Mouse (Mus musculus): ENCODE data around the gene Rapgef5.

DNA sequence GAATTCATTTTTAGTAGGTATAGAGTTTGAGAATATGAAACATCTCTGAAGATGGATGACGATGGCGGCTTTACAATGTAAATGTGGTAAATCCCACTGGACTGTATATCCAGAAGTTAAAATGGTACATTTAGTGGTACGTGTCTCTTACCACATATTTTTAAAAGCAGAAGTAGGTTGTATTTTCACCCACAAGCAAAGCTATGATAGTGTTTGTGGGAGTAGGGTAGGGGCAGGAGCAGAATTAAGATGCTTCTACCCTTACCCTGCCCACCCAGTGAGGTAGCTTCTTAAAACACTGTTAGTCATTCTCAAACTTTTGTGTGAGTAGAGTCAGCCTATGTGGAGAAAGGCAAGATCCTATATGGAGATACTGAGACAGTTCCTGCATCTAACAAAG lies 13.4 kb upstream of the Rapgef5 start:
- TF ChIP-seq CTCF (IDR thresholded peaks at IDR 0.05; ENCODE audit: low read depth) = no peak
- no peak for TF ChIP-seq EP300 (optimal IDR thresholded peaks at IDR 0.05)

All from stomach, postnatal 0 days (tissue).